Mouse (Mus musculus) kidney, embryonic 14.5 days (tissue): ENCODE results near the gene Palm. TPM values are rescaled to one million over a fixed set of nuclear protein-coding genes. Genes with fewer than 3 reads are reported as not detected.
A peak's percentile ranks its signal among the peaks of the same experiment; 100 is the strongest.

Experiments
- ATAC-seq: fragments of 200-750 bp; cut with Nextera tagmentation; 2 replicates; pipeline ENCODE4 v1.8.0; 2017; ENCODE audit warnings: moderate number of reproducible peaks, mild to moderate bottlenecking, moderate TSS enrichment, moderate library complexity; ENCODE audit not compliant: low FRiP score, low TSS enrichment
- H3K27ac ChIP-seq: fragments of 300-500 bp; sonication (generic); 2 replicates; pipeline ENCODE4 v1.5.1; 2014; ENCODE audit warnings: low read depth, mild to moderate bottlenecking, low read length, moderate library complexity, mixed read lengths
- H3K27me3 ChIP-seq: fragments of 300-500 bp; sonication (generic); 2 replicates; pipeline ENCODE4 v1.6.1; 2014; ENCODE audit warnings: mild to moderate bottlenecking, low read length; ENCODE audit not compliant: control insufficient read depth, insufficient read depth
- H3K36me3 ChIP-seq: fragments of 300-500 bp; sonication (generic); 2 replicates; pipeline ENCODE4 v1.6.1; 2014; ENCODE audit warnings: low read length, mixed read lengths; ENCODE audit not compliant: control insufficient read depth, insufficient read depth
- H3K4me1 ChIP-seq: fragments of 300-500 bp; sonication (generic); 2 replicates; pipeline ENCODE4 v1.6.1; 2014; ENCODE audit warnings: low read length, mixed read lengths; ENCODE audit not compliant: control insufficient read depth, insufficient read depth
- H3K4me2 ChIP-seq: fragments of 300-500 bp; sonication (generic); replicated peaks from 2 replicates; pipeline ENCODE4 v1.6.1; 2014; ENCODE audit warnings: low read depth, mild to moderate bottlenecking, low read length
- H3K4me3 ChIP-seq: fragments of 300-500 bp; sonication (generic); 2 replicates; pipeline ENCODE4 v1.5.1; 2014; ENCODE audit warnings: mild to moderate bottlenecking, low read length
- H3K9ac ChIP-seq: fragments of 300-500 bp; sonication (generic); 2 replicates; pipeline ENCODE4 v1.6.1; 2014; ENCODE audit warnings: low read depth, mild to moderate bottlenecking, low read length, moderate library complexity
- H3K9me3 ChIP-seq: fragments of 300-500 bp; sonication (generic); 2 replicates; pipeline ENCODE4 v1.6.1; 2016; ENCODE audit warnings: low read length; ENCODE audit not compliant: control insufficient read depth
- WGBS: fragments of 180-500 bp; shearing (Covaris S2); extraction: QIAGEN DNeasy Blood & Tissue Kit; methylation state at CpG from one replicate; pipeline ENCODE4 v1.1.7; 2014; 5-methylcytosine and 5-hydroxymethylcytosine counted together
- polyA plus RNA-seq: library from polyadenylated mRNA; unstranded; fragments of >200 nt; fragmentation: Nextera tagmentation; extraction: Ambion mirVana; gene quantifications from 2 replicates; pipeline ENCODE4 v1.2.1, GENCODE M21; 2014

The Palm gene
- polyA plus RNA-seq, 1 experiment from 2014 or later: 136 TPM

GRCm38 (mm10) chr10:79838151-79838550, 44.8 kb downstream of the Palm start:
- H3K9me3 ChIP-seq: no peaks in the 10 kb centered on the region
- no peak overlapping the region for H3K4me3 ChIP-seq
- H3K27ac ChIP-seq: no peak overlapping the region
- H3K36me3 ChIP-seq: no peaks in the 10 kb centered on the region
- H3K9ac ChIP-seq: no peak overlapping the region
- no peaks in the 10 kb centered on the region for H3K27me3 ChIP-seq
- H3K4me2 ChIP-seq: no peak overlapping the region
- H3K4me1 ChIP-seq: peaks cover 7% of the 10 kb centered on the region; the same call in 1 of the 2 replicates
- WGBS: 60% methylated on average over 2 of the region's 2 CpGs
- no peak for ATAC-seq

- peaks cover 21% of the 10 kb centered on the region for H3K4me1 ChIP-seq
- H3K27ac ChIP-seq: peak overlapping the region; percentile 89
- no peaks in the 10 kb centered on the region for H3K9me3 ChIP-seq
- no peaks in the 10 kb centered on the region for H3K27me3 ChIP-seq
- 86% methylated on average over 3 of the region's 3 CpGs for WGBS
- no peak for ATAC-seq
- H3K4me2 ChIP-seq: peak overlapping the region; percentile 57; the same call in 1 of the 2 replicates
- H3K4me3 ChIP-seq: peak overlapping the region; percentile 32
- no peaks in the 10 kb centered on the region for H3K36me3 ChIP-seq
- H3K9ac ChIP-seq: 0 out of 2 replicates have a peak overlapping the region, but pooled peaks have one; percentile 57
These were observed 46.7 kb downstream of the Palm start for GRCm38 (mm10) chr10:79840091-79840490.

- peak; percentile 94 for ATAC-seq
- peak overlapping the region; percentile 57; the same call in 1 of the 2 replicates for H3K9ac ChIP-seq
These were observed 47.5 kb downstream of the Palm start for GRCm38 (mm10) chr10:79840644-79841551.

GRCm38 (mm10) chr10:79842322-79842721, 49.0 kb downstream of the Palm start:
- Histone ChIP-seq H3K4me1 (peaks cover 27% of the 10 kb centered on the region), H3K9ac (no peak overlapping the region), H3K27ac (no peak overlapping the region)

More at GRCm38 (mm10) chr10:79840644-79841551, 47.5 kb downstream of the Palm start:
- H3K36me3 ChIP-seq: no peaks in the 10 kb centered on the region
- H3K4me2 ChIP-seq: peak overlapping the region; percentile 57
- H3K27me3 ChIP-seq: no peaks in the 10 kb centered on the region
- WGBS: under 1% methylated on average over 24 of the region's 24 CpGs
- H3K27ac ChIP-seq: peak overlapping the region; percentile 89
- H3K4me3 ChIP-seq: peak overlapping the region; percentile 32
- no peaks in the 10 kb centered on the region for H3K9me3 ChIP-seq
- H3K4me1 ChIP-seq: peaks cover 22% of the 10 kb centered on the region

GRCm38 (mm10) chr10:79843476-79843875, 50.1 kb downstream of the Palm start:
- no peak overlapping the region for H3K9ac ChIP-seq
- no peak for ATAC-seq
- no peaks in the 10 kb centered on the region for H3K27me3 ChIP-seq
- H3K27ac ChIP-seq: no peak overlapping the region
- no peaks in the 10 kb centered on the region for H3K36me3 ChIP-seq
- no peak overlapping the region for H3K4me3 ChIP-seq
- H3K4me1 ChIP-seq: peaks cover 27% of the 10 kb centered on the region
- no peaks in the 10 kb centered on the region for H3K9me3 ChIP-seq
- 61% methylated on average over 6 of the region's 6 CpGs for WGBS
- H3K4me2 ChIP-seq: no peak overlapping the region

More at GRCm38 (mm10) chr10:79842322-79842721, 49.0 kb downstream of the Palm start:
- Histone ChIP-seq H3K27me3 (no peaks in the 10 kb centered on the region), H3K4me3 (no peak overlapping the region), H3K9me3 (no peaks in the 10 kb centered on the region), H3K4me2 (no peak overlapping the region), H3K36me3 (no peaks in the 10 kb centered on the region)
- no peak for ATAC-seq
- 66% methylated on average over 3 of the region's 3 CpGs for WGBS

- no peaks in the 10 kb centered on the region for H3K36me3 ChIP-seq
- peaks cover 29% of the 10 kb centered on the region for H3K4me1 ChIP-seq
- peak overlapping the region; percentile 31; the same call in 1 of the 2 replicates for H3K27ac ChIP-seq
- no peaks in the 10 kb centered on the region for H3K27me3 ChIP-seq
- 18% methylated on average over 5 of the region's 5 CpGs for WGBS
- no peak overlapping the region for H3K9ac ChIP-seq
- no peak overlapping the region for H3K4me3 ChIP-seq
- no peak overlapping the region for H3K4me2 ChIP-seq
- ATAC-seq: peak; percentile 70
- H3K9me3 ChIP-seq: no peaks in the 10 kb centered on the region
These were observed 53.2 kb downstream of the Palm start for GRCm38 (mm10) chr10:79846553-79846952.

- Histone ChIP-seq H3K9ac (no peak overlapping the region), H3K4me3 (no peak overlapping the region), H3K27ac (no peak overlapping the region), H3K9me3 (no peaks in the 10 kb centered on the region), H3K4me1 (peaks cover 30% of the 10 kb centered on the region), H3K36me3 (no peaks in the 10 kb centered on the region), H3K4me2 (no peak overlapping the region), H3K27me3 (no peaks in the 10 kb centered on the region)
- WGBS: 84% methylated on average over 8 of the region's 8 CpGs
- no peak for ATAC-seq
These were observed 56.7 kb downstream of the Palm start for GRCm38 (mm10) chr10:79849941-79850628.

- Histone ChIP-seq H3K9ac (peak overlapping the region; percentile 100; the same call in 1 of the 2 replicates), H3K27ac (peak overlapping the region; percentile 100), H3K9me3 (no peaks in the 10 kb centered on the region), H3K4me2 (peak overlapping the region; percentile 68; the same call in 1 of the 2 replicates), H3K36me3 (peaks cover 6% of the 10 kb centered on the region), H3K4me3 (0 out of 2 replicates have a peak overlapping the region, but pooled peaks have one; percentile 10), H3K27me3 (no peaks in the 10 kb centered on the region), H3K4me1 (peaks cover 31% of the 10 kb centered on the region)
- ATAC-seq: no peak
- WGBS: 65% methylated on average over 3 of the region's 3 CpGs
These were observed 58.3 kb downstream of the Palm start for GRCm38 (mm10) chr10:79851653-79852052.
